Mouse (Mus musculus): Measurements from ENCODE around the gene Adcy4. TPM values are rescaled to one million over a fixed set of nuclear protein-coding genes. Genes with fewer than 3 reads are reported as not detected.
A peak's percentile ranks its signal among the peaks of the same experiment; 100 is the strongest.

Adcy4 gene
- total and polyA plus RNA-seq, 2 experiments from 2014 or later = 2.8 to 5.8 TPM

DNA sequence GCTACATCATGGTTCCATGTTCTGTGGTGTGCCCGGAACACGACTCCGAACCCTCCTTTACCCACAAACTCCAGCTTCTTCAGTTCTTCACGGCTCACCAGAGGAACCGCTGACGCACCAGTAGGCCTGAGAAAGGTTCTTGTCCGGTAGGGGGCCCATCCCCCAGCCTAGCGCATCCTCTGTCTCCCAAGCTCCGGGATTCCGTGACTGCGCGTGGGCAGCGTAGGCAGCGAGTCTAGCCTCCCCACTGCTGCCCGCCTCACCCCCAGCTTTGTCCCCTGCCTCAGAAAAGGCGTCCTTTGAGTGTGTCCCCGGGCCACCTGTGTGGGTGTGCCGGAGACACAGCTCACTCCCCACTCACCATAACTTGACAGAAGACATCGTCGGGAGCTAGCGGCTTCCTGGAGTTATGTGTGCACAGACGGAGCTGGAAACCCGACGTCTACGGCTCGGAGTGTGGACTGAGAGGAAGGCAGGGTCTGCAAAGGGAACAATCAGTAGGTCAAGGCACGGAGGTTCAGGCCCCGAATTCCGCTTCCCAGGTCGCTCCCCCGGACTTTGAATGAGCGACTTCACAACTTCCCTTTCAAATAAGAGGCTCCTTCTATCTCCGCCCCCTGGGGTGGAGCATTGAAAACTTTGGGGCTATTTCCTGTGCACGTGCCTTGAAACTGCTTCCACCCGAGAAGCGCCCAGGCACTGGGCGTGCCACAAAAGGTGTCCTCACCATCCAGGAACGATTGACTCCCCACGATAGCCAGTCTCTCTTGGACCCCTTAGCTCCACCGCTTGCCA is 4.6 kb upstream of the Adcy4 start, which contains the start of gene Ripk3:
Gene Ripk3 (minus strand): TSS at position 610 of the 795 bp plus-strand sequence.
- Histone ChIP-seq H3K27ac (no peak within 1 kb of the TSS), H3K4me3 (ENCODE audit: low read length) (peak within 1 kb of the TSS; percentile 23), H3K9me3 (ENCODE audit: low read length) (no peaks in the 10 kb centered on the region), H3K4me2 (ENCODE audit: low read depth, low read length) (peak within 1 kb of the TSS; percentile 46), H3K9ac (replicated peaks; ENCODE audit: low read length) (no peak within 1 kb of the TSS), H3K36me3 (ENCODE audit: insufficient read depth, low read length) (no peaks in the 10 kb centered on the region), H3K4me1 (ENCODE audit: insufficient read depth, low read length) (peaks cover 2% of the 10 kb centered on the region; the same call in 1 of the 2 replicates), H3K27me3 (ENCODE audit: insufficient read depth, low read length) (peaks cover 53% of the 10 kb centered on the region)
- DNase-seq (ENCODE audit: low spot score) (no peak), ATAC-seq (peak; percentile 49; the same call in 1 of the 2 replicates)
- WGBS = 6% methylated on average over 40 of the region's 40 CpGs
- TF ChIP-seq CTCF (IDR thresholded peaks at IDR 0.05; ENCODE audit: low read depth) = no peak

DNA sequence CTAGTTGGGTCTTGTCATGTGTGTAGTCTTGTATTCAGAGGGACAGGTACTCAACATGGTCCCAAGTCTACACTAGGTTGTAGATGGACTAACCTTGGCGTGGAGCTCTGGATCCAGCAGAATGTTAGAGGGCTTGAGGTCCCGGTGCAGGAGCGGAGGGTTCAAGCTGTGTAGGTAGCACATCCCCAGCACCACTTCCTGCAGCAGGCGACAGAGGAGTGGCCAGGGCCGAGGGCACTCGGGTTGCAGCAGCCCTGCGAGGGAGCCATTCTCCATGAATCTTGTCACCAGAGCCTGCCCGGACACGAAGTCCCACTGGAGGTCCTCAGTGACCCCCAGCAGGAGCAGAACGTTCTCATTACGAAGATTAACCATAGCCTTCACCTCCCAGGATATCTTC is 3.8 kb upstream of the Adcy4 start:
- Histone ChIP-seq H3K9me3 (ENCODE audit: low read length) (no peaks in the 10 kb centered on the region), H3K27me3 (ENCODE audit: insufficient read depth, low read length) (peaks cover 58% of the 10 kb centered on the region), H3K4me2 (ENCODE audit: low read depth, low read length) (no peak overlapping the region), H3K9ac (replicated peaks; ENCODE audit: low read length) (no peak overlapping the region), H3K36me3 (ENCODE audit: insufficient read depth, low read length) (no peaks in the 10 kb centered on the region), H3K4me1 (ENCODE audit: insufficient read depth, low read length) (peaks cover 7% of the 10 kb centered on the region; the same call in 1 of the 2 replicates), H3K27ac (no peak overlapping the region), H3K4me3 (ENCODE audit: low read length) (no peak overlapping the region)
- DNase-seq (ENCODE audit: low spot score) (no peak), ATAC-seq (no peak)
- no peak for TF ChIP-seq CTCF (IDR thresholded peaks at IDR 0.05; ENCODE audit: low read depth)
- WGBS = 38% methylated on average over 11 of the region's 11 CpGs

DNA sequence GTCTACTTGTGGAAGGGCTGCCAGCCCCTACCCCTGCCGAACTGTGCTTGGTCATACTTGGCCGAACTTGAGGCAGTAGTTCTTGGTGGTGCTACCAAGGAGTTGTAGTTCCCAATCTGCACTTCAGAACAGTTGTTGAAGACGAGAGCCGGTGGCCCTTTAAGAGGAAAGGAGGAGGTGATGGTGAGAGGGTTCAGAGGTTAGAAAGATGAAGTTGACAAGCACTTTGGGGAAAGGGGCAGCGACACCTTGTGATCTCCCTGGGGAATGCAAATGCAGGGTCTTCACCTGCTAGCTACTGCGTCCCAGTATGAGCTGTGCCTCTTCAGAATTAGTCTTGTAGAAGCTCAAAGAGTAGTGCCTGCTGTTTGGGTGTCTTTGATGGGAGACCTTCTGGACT is 1.3 kb upstream of the Adcy4 start:
- WGBS = 23% methylated on average over 6 of the region's 6 CpGs

DNA sequence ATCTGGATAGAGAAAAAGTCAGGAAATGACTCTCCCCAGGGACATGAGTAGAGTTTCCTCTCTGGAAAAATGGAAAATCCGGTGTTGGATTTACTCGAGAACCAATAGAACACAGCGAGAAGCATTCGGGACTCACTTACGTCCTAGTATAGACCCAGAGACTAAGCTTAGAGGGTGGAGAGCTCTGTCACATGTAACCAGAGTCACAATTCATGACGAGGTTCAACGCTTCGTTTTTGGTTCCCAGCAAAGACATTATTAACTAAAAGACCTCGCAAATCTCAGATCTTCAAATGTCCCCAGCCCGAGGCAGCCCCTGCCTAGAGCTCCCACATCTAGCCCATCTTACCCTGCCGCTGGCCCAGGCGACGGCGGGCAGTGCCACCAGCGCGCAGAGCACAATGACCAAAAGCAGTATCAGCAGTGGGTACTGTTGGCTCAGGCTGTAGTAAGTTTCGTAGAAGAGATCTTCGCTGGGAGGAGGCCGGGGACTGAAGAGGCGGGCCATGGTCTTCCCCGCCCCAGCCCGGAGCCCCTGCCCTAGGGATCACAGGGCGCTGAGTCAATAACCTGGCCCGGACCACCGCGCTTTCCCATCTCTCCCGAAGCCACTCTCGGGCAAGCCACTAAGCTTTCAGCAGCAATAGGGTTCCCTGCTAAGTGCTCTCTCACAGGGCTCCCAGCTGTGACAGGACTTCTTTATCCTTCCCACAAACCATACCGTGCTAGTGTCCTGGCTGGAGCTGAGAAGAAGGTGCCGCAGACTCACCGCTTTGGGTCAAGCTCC is 531 bp downstream of the Adcy4 start:
- Histone ChIP-seq H3K4me2 (ENCODE audit: low read depth, low read length) (peak overlapping the region; percentile 57), H3K27me3 (ENCODE audit: insufficient read depth, low read length) (peaks cover 58% of the 10 kb centered on the region), H3K4me3 (ENCODE audit: low read length) (peak overlapping the region; percentile 29), H3K4me1 (ENCODE audit: insufficient read depth, low read length) (peaks cover 9% of the 10 kb centered on the region; the same call in 1 of the 2 replicates), H3K9ac (replicated peaks; ENCODE audit: low read length) (no peak overlapping the region), H3K27ac (no peak overlapping the region; the same call in 1 of the 2 replicates), H3K36me3 (ENCODE audit: insufficient read depth, low read length) (no peaks in the 10 kb centered on the region), H3K9me3 (ENCODE audit: low read length) (no peaks in the 10 kb centered on the region)
- TF ChIP-seq CTCF (IDR thresholded peaks at IDR 0.05; ENCODE audit: low read depth) = no peak
- 2% methylated on average over 31 of the region's 31 CpGs for WGBS
- DNase-seq (ENCODE audit: low spot score) (peak; percentile 67), ATAC-seq (no peak)

More for the DNA sequence above, 1.3 kb upstream of the Adcy4 start:
- H3K4me2 ChIP-seq (ENCODE audit: low read depth, low read length) = no peak overlapping the region
- no peak overlapping the region for H3K27ac ChIP-seq
- DNase-seq (ENCODE audit: low spot score) (no peak), ATAC-seq (no peak)
- no peaks in the 10 kb centered on the region for H3K36me3 ChIP-seq (ENCODE audit: insufficient read depth, low read length)
- H3K27me3 ChIP-seq (ENCODE audit: insufficient read depth, low read length) = peaks cover 72% of the 10 kb centered on the region
- no peak for TF ChIP-seq CTCF (IDR thresholded peaks at IDR 0.05; ENCODE audit: low read depth)
- H3K9me3 ChIP-seq (ENCODE audit: low read length) = no peaks in the 10 kb centered on the region
- peaks cover 9% of the 10 kb centered on the region; the same call in 1 of the 2 replicates for H3K4me1 ChIP-seq (ENCODE audit: insufficient read depth, low read length)
- no peak overlapping the region for H3K9ac ChIP-seq (replicated peaks; ENCODE audit: low read length)
- no peak overlapping the region for H3K4me3 ChIP-seq (ENCODE audit: low read length)

DNA sequence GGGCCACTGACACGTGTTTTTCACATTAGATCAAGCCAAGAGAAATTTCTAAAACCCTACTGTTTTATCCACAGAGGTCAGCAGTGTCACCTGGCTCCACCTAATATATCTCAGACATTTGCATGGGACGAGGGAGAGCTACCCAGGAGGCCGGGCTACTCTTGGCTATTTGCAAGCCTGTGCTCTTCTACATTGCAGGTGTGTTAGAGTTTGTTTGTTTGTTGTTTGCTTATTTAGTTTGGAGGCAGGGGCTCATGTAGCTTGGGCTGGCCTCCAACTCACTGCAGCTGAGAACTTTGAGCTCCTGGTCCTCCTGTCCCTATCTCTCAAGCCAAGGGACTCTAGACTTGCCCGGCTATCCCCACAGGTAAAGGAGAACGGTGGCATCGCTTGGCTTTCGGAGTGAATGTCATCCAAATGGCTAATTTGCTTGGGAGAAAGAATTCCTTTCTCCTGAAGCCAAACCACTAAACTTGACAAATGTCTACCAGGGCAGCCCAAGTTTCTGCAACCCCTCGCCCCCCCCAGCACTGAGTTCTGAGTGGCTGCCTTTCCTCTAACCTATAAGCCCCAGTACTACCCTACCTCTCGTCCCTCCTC is 1.4 kb downstream of the Adcy4 start:
- no peak overlapping the region; the same call in 1 of the 2 replicates for H3K4me3 ChIP-seq (ENCODE audit: low read length)
- no peaks in the 10 kb centered on the region for H3K9me3 ChIP-seq (ENCODE audit: low read length)
- ATAC-seq = no peak

DNA sequence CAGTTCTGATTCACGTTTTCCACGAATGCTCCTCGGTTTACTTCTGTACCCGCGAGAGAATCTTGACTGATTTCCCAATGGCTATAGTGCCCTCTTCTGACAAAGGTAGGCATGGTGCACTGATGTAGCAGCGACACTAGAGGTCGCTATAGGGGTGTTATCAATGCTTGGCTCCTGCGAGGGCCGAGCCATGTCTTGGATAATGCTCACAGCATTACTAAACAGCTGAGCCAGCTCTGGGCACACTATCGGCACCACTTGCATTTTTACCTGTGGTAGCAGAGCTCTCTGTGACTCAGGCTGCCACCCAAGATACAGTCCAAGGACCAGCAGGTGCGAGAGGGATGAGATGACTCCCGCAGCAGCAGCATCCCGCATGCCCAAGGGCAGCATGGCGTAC is 2.6 kb downstream of the Adcy4 start:
- Histone ChIP-seq H3K36me3 (ENCODE audit: insufficient read depth, low read length) (no peaks in the 10 kb centered on the region), H3K4me2 (ENCODE audit: low read depth, low read length) (peak overlapping the region; percentile 47), H3K27ac (no peak overlapping the region), H3K27me3 (ENCODE audit: insufficient read depth, low read length) (peaks cover 42% of the 10 kb centered on the region), H3K4me1 (ENCODE audit: insufficient read depth, low read length) (peaks cover 9% of the 10 kb centered on the region; the same call in 1 of the 2 replicates), H3K9ac (replicated peaks; ENCODE audit: low read length) (no peak overlapping the region), H3K9me3 (ENCODE audit: low read length) (no peaks in the 10 kb centered on the region), H3K4me3 (ENCODE audit: low read length) (peak overlapping the region; percentile 21)
- WGBS = 15% methylated on average over 14 of the region's 14 CpGs
- DNase-seq (ENCODE audit: low spot score) (peak; percentile 92), ATAC-seq (peak; percentile 83)
- TF ChIP-seq CTCF (IDR thresholded peaks at IDR 0.05; ENCODE audit: low read depth) = peak; percentile 99

More for the DNA sequence above, 1.4 kb downstream of the Adcy4 start:
- H3K36me3 ChIP-seq (ENCODE audit: insufficient read depth, low read length) = no peaks in the 10 kb centered on the region
- WGBS = 52% methylated on average over 9 of the region's 9 CpGs
- TF ChIP-seq CTCF (IDR thresholded peaks at IDR 0.05; ENCODE audit: low read depth) = no peak
- H3K9ac ChIP-seq (replicated peaks; ENCODE audit: low read length) = no peak overlapping the region
- peaks cover 51% of the 10 kb centered on the region for H3K27me3 ChIP-seq (ENCODE audit: insufficient read depth, low read length)
- DNase-seq (ENCODE audit: low spot score) = no peak
- H3K4me1 ChIP-seq (ENCODE audit: insufficient read depth, low read length) = peaks cover 9% of the 10 kb centered on the region; the same call in 1 of the 2 replicates
- no peak overlapping the region for H3K27ac ChIP-seq
- peak overlapping the region; percentile 57 for H3K4me2 ChIP-seq (ENCODE audit: low read depth, low read length)

Data from hindbrain, postnatal 0 days (tissue).